Mouse (Mus musculus) gastrocnemius, adult 18-20 months (tissue): ENCODE measurements at regions not wholly inside any gene's neighbourhood (a gene's known extent, or its start where the extent isn't known, plus 50 kb on each side); places are given as distances from the start of the nearest gene placed in this dataset.

ENCODE experiments used
- DNase-seq: peaks from one replicate; pipeline ENCODE4 v3.0.0; 2021; ENCODE audit warnings: low spot score

DNA sequence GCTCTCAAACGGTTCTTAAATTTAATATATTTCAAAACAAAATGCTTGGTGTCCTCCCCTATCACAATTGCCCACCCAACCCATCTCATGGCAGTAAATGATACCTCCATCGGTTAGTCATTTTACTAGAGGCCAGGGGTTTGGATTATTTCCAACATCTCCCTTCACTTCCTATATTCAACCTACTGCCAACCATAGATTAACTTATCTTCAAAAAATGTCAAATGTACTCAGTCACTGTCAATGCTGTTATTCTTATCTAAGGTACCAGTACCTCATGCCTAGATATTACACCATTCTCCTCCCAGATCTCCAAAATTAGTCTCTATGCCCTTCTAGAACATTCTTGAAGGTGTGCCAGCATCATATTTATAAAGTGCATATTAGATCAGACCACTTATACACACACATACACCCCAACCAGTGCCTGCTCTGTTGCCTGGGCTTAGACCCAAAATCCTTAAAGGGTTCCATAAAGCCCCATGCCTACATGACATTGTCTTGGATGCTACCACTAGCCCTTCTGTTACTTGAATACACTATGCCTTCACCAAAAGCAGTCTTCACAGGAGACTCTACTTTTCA, 183.4 kb upstream of the Cadm1 start:
- no peak for DNase-seq

- DNase-seq, result no peak
Observed at GRCm38 (mm10) chr9:47350301-47350700, 179.7 kb upstream of the Cadm1 start.

DNA sequence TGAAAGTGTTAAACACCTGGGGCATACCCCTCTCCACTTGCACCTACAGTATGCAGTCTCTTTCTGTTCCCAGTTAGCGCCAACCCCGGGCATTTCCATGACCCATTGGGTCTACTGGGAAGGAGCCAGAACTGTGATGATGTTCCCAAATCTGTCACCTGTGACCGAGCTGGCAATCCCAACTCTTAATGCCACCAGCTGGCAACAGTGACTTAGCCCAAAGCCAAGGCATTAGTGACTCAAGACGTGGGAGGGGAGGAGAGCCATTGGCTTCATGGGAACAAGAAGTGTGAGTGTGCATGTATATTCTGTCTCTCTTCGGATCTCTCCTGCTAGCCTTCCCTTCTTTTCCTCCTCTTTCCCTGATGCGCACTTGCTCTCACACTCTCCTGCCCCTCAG, 178.9 kb upstream of the Cadm1 start:
- DNase-seq, result no peak

- DNase-seq, result no peak
Observed at GRCm38 (mm10) chr9:47353017-47353416, 177.0 kb upstream of the Cadm1 start.

- DNase-seq, result no peak
Observed at GRCm38 (mm10) chr9:47353972-47354371, 176.0 kb upstream of the Cadm1 start.

GRCm38 (mm10) chr9:47354423-47354822, 175.6 kb upstream of the Cadm1 start:
- DNase-seq, result no peak

DNA sequence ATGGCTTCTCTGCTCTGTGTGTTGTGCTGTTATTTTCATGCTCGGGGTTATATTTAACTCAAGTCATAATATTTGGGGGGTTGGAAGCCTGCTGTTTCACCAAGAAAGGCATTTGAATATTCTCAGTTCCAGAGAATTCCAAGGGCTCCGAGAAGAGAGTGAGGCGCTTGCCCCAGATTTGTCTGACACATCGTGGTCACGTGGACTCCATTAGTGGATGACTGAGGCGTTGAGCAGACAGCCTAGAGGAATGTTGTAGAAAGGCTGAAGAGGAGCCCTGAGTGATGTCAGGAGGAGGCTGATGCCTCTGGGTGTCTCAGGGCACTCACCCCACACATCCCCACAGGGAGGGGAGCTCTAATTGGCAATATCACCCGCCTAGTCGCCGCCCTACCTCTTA, 175.1 kb upstream of the Cadm1 start:
- DNase-seq, result no peak

DNA sequence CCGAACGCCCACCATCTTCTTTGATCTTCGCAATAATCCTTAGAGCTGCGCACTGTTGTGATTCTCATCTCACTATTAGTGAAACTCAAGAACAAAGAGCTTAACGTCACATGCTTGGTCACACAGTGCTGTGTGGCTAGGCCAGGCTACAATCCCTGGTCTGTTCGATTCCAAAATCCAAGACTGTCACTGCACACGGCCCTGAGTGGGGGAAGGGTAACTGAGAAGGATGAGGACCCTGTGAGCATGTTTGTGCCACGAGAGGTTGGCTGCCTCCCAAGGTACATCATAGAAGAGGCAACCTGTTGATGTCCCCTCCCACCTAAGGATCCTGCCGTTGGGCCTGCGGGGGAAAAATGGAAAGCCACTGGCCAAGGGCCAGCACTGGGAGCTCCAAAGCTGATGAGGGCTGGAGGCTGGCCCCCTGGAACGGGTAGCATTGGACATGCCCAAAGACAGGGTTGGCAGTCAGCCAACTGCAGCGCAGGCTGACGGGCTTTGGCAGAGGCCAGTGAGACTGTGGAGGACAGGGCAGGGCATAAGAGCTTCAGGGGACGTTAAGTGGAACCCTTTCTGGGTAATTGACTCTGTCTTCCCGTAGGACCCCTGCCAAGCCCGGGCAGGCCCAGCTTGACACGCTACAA, 172.1 kb upstream of the Cadm1 start:
- no peak for DNase-seq

GRCm38 (mm10) chr9:47358400-47358767, 171.6 kb upstream of the Cadm1 start:
- DNase-seq, result no peak

DNA sequence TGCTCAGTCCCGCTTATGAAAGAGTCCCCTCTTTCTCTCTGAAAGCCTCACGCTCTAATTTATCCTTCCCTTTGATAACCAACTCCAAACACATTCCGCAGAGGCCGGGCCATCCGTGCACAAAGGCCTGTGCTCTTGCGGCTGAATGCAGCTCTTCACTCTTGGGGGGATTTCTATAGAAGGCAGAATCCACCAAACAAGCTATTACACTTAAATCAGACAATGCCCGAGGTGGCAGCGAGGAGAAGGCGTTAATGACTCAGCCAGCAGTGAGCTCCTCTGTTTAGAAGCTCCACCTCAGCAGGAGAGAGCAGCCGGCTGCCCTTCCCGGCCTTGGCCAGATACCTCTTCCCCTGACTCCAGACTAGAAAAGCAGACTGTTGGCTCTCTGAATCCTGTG, 166.9 kb upstream of the Cadm1 start:
- no peak for DNase-seq

GRCm38 (mm10) chr9:47364762-47365161, 165.2 kb upstream of the Cadm1 start:
- DNase-seq, result no peak

DNA sequence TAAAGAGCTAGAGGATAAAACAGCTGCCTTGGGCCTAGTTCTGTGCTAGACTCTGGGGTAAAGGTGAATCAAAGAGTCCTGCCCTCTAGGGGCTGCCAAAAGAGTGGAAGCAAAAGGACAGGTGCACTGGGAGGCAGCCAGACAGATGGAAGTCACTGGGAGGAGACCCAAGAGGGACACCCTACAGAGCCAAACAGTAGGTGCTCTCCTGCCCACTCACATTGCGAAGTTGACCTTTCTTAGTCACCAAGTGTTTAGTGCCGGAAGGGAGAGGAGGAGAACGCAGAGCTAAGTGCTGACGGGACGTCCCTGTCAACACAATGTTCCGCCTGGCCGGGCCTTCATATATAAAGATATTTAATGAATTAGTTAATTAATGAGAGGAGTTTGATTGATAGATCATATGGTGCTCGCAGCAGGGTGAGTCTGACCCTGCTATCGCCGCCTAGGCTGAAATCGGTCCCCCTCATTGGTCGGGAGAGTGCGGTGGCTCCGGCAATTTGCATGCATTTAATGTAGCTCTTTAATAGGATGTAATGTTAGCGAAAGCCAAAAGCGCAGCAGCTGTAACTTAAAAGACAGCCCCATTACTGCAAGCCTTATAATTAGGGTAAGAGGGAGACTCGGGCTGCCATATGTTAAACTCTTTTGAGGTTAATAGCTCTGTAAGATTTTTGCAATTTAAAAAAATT, 162.6 kb upstream of the Cadm1 start:
- DNase-seq, result peak; percentile 53

DNA sequence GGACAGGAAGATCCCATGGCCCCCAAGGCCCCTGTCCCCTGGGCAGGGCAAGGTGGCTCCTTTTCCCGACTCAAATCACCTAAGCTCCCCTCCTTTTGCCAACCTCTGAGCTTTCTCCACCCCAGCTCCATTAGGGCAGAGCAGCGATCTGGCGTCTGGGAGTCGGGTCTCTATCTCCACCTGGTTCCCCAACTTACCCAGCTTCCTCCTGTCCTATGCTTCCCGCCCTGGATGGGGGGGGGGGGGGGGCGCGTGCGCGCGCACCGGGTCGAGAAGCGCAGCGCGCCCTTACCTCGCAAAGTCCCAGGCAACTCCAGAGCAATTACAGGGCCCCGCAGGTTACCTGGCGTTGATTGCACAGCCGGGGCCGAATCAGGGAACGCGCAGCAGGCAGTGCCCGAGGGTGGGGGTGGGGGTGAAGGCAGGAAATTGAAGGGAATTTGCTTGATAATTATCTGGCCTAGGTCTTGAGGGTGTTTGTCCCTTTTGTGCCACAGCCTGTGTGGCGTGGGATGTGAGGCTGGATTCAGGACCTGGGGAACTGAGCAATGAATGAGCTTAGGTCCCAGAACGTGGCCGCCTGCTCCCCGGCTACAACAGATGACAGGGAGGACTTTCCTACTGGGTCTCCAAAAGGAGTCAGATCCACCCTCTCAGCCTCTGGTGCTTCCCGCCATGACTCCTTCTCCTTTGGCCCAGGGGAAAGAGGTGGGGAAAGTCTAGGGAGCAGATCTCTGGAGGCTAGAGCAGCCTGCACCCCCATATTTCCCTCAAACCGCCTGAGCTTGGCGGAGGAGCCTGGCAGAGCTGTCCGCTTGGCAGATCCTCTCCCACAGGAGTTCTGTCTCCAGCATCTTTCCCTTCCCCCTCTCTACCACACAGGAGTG, 161.7 kb upstream of the Cadm1 start:
- no peak for DNase-seq

DNA sequence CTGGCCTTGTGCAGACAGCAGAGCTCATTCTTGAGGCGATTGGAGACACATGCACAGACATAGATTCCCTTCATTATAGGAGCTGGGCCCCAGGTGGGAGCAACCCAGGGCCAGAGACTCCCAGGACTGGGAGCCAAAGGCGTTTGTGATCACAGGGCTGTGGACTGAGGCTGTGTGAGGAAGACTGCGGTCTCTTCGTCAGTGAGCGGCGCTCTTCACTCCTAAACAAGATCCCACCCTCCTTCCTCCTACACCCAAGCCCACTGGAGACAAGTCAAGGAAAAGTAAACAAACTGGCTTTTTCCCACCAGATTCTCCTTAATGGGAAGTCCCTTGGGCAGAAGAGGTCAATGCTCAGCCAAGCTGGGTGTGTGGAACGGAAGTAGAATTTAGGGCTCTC, 157.7 kb upstream of the Cadm1 start:
- no peak for DNase-seq

GRCm38 (mm10) chr9:47374086-47374485, 155.9 kb upstream of the Cadm1 start:
- no peak for DNase-seq

DNA sequence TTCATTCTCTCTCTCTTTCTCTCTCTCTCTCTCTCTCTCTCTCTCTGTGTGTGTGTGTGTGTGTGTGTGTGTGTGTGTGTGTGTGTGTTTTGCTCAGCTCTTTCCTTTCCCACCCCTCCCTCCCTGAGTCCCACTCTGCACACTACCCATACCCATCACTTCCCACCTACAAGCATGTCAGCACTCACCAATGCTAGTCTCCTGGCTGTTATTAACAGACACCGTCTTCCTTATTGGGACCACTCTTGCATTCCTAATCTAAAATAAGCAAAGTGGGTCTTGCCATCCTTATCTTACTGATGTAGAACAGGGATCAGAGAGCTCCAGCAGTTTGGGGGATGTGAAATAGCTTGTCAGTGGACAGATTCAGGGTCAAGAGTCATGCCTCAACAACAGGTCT, 153.3 kb upstream of the Cadm1 start:
- DNase-seq, result no peak

DNA sequence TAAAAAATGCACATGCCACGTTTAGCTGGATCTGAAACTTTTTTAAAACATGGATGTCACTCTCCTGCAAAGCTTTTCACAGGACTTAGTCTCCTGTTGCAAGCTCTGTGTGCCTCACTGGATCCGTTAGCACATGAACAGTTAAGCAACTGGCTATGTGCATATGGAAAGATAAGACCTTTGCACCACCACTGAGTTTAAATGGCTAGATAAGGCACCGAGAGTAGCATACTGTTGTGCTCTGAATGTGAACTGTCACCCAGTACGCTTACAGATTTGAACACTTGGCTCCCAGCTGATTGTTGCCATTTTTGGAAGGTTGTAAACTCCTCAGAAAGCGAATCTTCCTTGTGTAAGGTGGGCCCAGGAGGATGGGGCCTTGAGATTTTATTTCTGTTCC, 151.4 kb upstream of the Cadm1 start:
- DNase-seq, result no peak

GRCm38 (mm10) chr9:47380361-47380760, 149.6 kb upstream of the Cadm1 start:
- no peak for DNase-seq

GRCm38 (mm10) chr9:47384185-47384854, 145.7 kb upstream of the Cadm1 start:
- DNase-seq, result no peak

GRCm38 (mm10) chr9:47386646-47387045, 143.3 kb upstream of the Cadm1 start:
- no peak for DNase-seq

- DNase-seq, result no peak
Observed at GRCm38 (mm10) chr9:47387221-47387620, 142.8 kb upstream of the Cadm1 start.
